Mouse (Mus musculus) CH12.LX (cell line): ENCODE measurements at regions not wholly inside any gene's neighbourhood (a gene's known extent, or its start where the extent isn't known, plus 50 kb on each side); places are given as distances from the start of the nearest gene placed in this dataset.

ENCODE experiments used
- DNase-seq: peaks from one replicate; pipeline ENCODE4 v3.0.0-alpha.2; 2013; ENCODE audit errors: extremely low read depth
- H3K27ac ChIP-seq: 2 replicates; pipeline ENCODE4 v1.5.1; 2012; ENCODE audit warnings: low read depth, mild to moderate bottlenecking, control low read depth, moderate library complexity; ENCODE audit not compliant: insufficient read depth
- H3K27me3 ChIP-seq: replicated peaks from 2 replicates; pipeline ENCODE3; 2012; ENCODE audit warnings: inconsistent platforms
- H3K36me3 ChIP-seq, 2 experiments: replicated peaks in 1 of 2; 2 replicates each; pipeline versions ENCODE3 to v1.6.1; 2012; ENCODE audit warnings: inconsistent platforms in 1 of 2, low read length in 1 of 2, mild to moderate bottlenecking in 1 of 2, mixed read lengths in 1 of 2, moderate library complexity in 1 of 2; ENCODE audit not compliant: control insufficient read depth in 1 of 2, insufficient read depth in 1 of 2
- H3K4me1 ChIP-seq, 2 experiments: 2 replicates each; pipeline ENCODE4 v1.6.1; 2012; ENCODE audit warnings: inconsistent platforms in 1 of 2, moderate library complexity in 1 of 2; ENCODE audit not compliant: insufficient read depth in 2 of 2, control insufficient read depth in 1 of 2
- H3K4me2 ChIP-seq: 2 replicates; pipeline ENCODE4 v1.6.1; 2012; ENCODE audit warnings: low read depth, mild to moderate bottlenecking, control low read depth; ENCODE audit not compliant: poor library complexity, insufficient read depth, severe bottlenecking
- H3K4me3 ChIP-seq, 3 experiments: fragments of 150-350 bp in 1 of 3; sonication (generic) in 1 of 3; replicated peaks in 1 of 3; 2 replicates each; pipeline versions ENCODE3 to v1.5.1; 2011 to 2012; ENCODE audit warnings: low read depth in 2 of 3, low read length in 2 of 3, mild to moderate bottlenecking in 2 of 3, moderate library complexity in 2 of 3, control low read depth in 1 of 3, improper control_type of control experiment in 1 of 3, inconsistent platforms in 1 of 3, mixed read lengths in 1 of 3; ENCODE audit not compliant: poor library complexity in 1 of 3
- H3K79me2 ChIP-seq: replicated peaks from 2 replicates; pipeline ENCODE4 v1.6.1; 2012; ENCODE audit warnings: mild to moderate bottlenecking, moderate library complexity; ENCODE audit not compliant: control insufficient read depth, poor library complexity, insufficient read depth, severe bottlenecking; ENCODE audit errors: extremely low read depth
- H3K9ac ChIP-seq: 2 replicates; pipeline ENCODE4 v1.6.1; 2012; ENCODE audit warnings: low read depth, mild to moderate bottlenecking, control low read depth, moderate library complexity; ENCODE audit not compliant: insufficient read depth
- H3K9me3 ChIP-seq: replicated peaks from 2 replicates; pipeline ENCODE3; 2012; ENCODE audit warnings: low read length, inconsistent platforms, mixed read lengths
- BHLHE40 ChIP-seq: IDR thresholded peaks from 2 replicates; pipeline ENCODE4 v1.6.1; 2011; ENCODE audit warnings: mild to moderate bottlenecking, low read depth, low read length, improper control_type of control experiment
- CHD1 ChIP-seq: IDR thresholded peaks from 2 replicates; pipeline ENCODE4 v1.6.1; 2012; ENCODE audit warnings: low read depth, low read length, improper control_type of control experiment, inconsistent platforms
- EP300 ChIP-seq: IDR thresholded peaks from 2 replicates; pipeline ENCODE4 v1.6.1; 2011; ENCODE audit warnings: low read length, improper control_type of control experiment
- ETS1 ChIP-seq: conservative IDR thresholded peaks from 2 replicates; pipeline ENCODE4 v1.6.1; 2012; ENCODE audit warnings: low read depth, mild to moderate bottlenecking, inconsistent platforms, low read length, improper control_type of control experiment, moderate library complexity
- HCFC1 ChIP-seq: IDR thresholded peaks from 2 replicates; pipeline ENCODE4 v1.6.1; 2012; ENCODE audit warnings: low read depth, mild to moderate bottlenecking, inconsistent platforms, low read length, improper control_type of control experiment
- IRF4 ChIP-seq: IDR thresholded peaks from 2 replicates; pipeline ENCODE4 v1.6.1; 2014; ENCODE audit warnings: low read depth, mild to moderate bottlenecking, inconsistent platforms, low read length, improper control_type of control experiment
- JUND ChIP-seq: conservative IDR thresholded peaks from 2 replicates; pipeline ENCODE4 v1.6.1; 2011; ENCODE audit warnings: low read depth, low read length, improper control_type of control experiment
- KAT2A ChIP-seq: IDR thresholded peaks from 2 replicates; pipeline ENCODE4 v1.6.1; 2012; ENCODE audit warnings: low read length, improper control_type of control experiment, inconsistent platforms; ENCODE audit not compliant: insufficient replicate concordance
- MAZ ChIP-seq: IDR thresholded peaks from 2 replicates; pipeline ENCODE4 v1.6.1; 2012; ENCODE audit warnings: low read depth, mild to moderate bottlenecking, inconsistent platforms, low read length, improper control_type of control experiment, moderate library complexity
- MXI1 ChIP-seq: IDR thresholded peaks from 2 replicates; pipeline ENCODE4 v1.6.1; 2011; ENCODE audit warnings: mild to moderate bottlenecking, low read depth, low read length, improper control_type of control experiment
- POLR2AphosphoS2 ChIP-seq: IDR thresholded peaks from 2 replicates; pipeline ENCODE4 v1.6.1; 2011; ENCODE audit warnings: low read depth, low read length, improper control_type of control experiment
- SIN3A ChIP-seq: IDR thresholded peaks from 2 replicates; pipeline ENCODE4 v1.6.1; 2012; ENCODE audit warnings: low read length, improper control_type of control experiment, inconsistent platforms
- SMC3 ChIP-seq: IDR thresholded peaks from 2 replicates; pipeline ENCODE4 v1.6.1; 2011; ENCODE audit warnings: low read depth, low read length, improper control_type of control experiment
- TCF12 ChIP-seq: IDR thresholded peaks from 2 replicates; pipeline ENCODE4 v1.6.1; 2014; ENCODE audit warnings: low read depth, mild to moderate bottlenecking, inconsistent platforms, low read length, improper control_type of control experiment
- UBTF ChIP-seq: IDR thresholded peaks from 2 replicates; pipeline ENCODE4 v1.6.1; 2012; ENCODE audit warnings: low read depth, mild to moderate bottlenecking, inconsistent platforms, low read length, improper control_type of control experiment, moderate library complexity
- USF1 ChIP-seq: IDR thresholded peaks from 2 replicates; pipeline ENCODE4 v1.6.1; 2014; ENCODE audit warnings: low read depth, mild to moderate bottlenecking, inconsistent platforms, low read length, improper control_type of control experiment
- USF2 ChIP-seq: conservative IDR thresholded peaks from 2 replicates; pipeline ENCODE4 v1.6.1; 2011; ENCODE audit warnings: low read depth, low read length, improper control_type of control experiment
- ZC3H11A ChIP-seq: IDR thresholded peaks from 2 replicates; pipeline ENCODE4 v1.6.1; 2012; ENCODE audit warnings: low read depth, mild to moderate bottlenecking, inconsistent platforms, low read length, improper control_type of control experiment
- ZMIZ1 ChIP-seq: IDR thresholded peaks from 2 replicates; pipeline ENCODE4 v1.6.1; 2012; ENCODE audit warnings: low read depth, mild to moderate bottlenecking, inconsistent platforms, low read length, improper control_type of control experiment
- ZNF384 ChIP-seq: IDR thresholded peaks from 2 replicates; pipeline ENCODE4 v1.6.1; 2012; ENCODE audit warnings: low read depth, low read length, improper control_type of control experiment, inconsistent platforms
- dilution Hi-C: fragments of 300-500 bp; cut with MboI; formaldehyde crosslinking; loops from 2 replicates; pipeline ENCODE4 v1.14.3; 2020; ENCODE audit warnings: low sequenced_read_pairs; ENCODE audit not compliant: extremely low pct_unique_long_range_greater_than_20kb, extremely low pct_ligation_motif_present
- in situ Hi-C: fragments of 300-500 bp; cut with MboI; formaldehyde crosslinking; loops from 3 replicates; pipeline ENCODE4 v1.14.3; 2019; ENCODE audit warnings: low sequenced_read_pairs, low pct_ligation_motif_present, low pct_unique_long_range_greater_than_20kb, mixed read lengths

GRCm38 (mm10) chr3:157804307-157804706, 120.6 kb downstream of the Cth start:
- DNase-seq: no peak
- TF ChIP-seq USF1 (no peak), SIN3A (no peak), HCFC1 (no peak), ZC3H11A (no peak), UBTF (no peak), JUND (no peak), IRF4 (no peak), MXI1 (no peak), KAT2A (no peak), ZNF384 (no peak), MAZ (no peak), POLR2AphosphoS2 (no peak), ZMIZ1 (no peak)
- Histone ChIP-seq H3K36me3 (no peaks in the 10 kb centered on the region), H3K4me3 (no peak overlapping the region), H3K4me2 (no peak overlapping the region), H3K4me1 (peaks cover 0 to 24% of the 10 kb centered on the region in 2 experiments; a peak in 2 of 4 replicates), H3K27ac (no peak overlapping the region), H3K9ac (no peak overlapping the region), H3K9me3 (no peaks in the 10 kb centered on the region), H3K27me3 (no peaks in the 10 kb centered on the region), H3K79me2 (no peaks in the 10 kb centered on the region)
- in situ Hi-C loops: no loop called here
- dilution Hi-C loops: no loop called here

GRCm38 (mm10) chr3:157803356-157803755, 121.5 kb downstream of the Cth start:
- no peak for TF ChIP-seq JUND
- no peak for TF ChIP-seq USF2
- no peak for TF ChIP-seq MAZ
- TF ChIP-seq POLR2AphosphoS2: no peak
- no peak for TF ChIP-seq SMC3
- TF ChIP-seq ZC3H11A: no peak
- TF ChIP-seq TCF12: 0 out of 2 replicates have a peak, but pooled peaks have one; percentile 28
- TF ChIP-seq IRF4: no peak
- TF ChIP-seq BHLHE40: peak; percentile 23; the same call in 1 of the 2 replicates
- no peak for TF ChIP-seq CHD1
- TF ChIP-seq EP300: peak; percentile 59
- TF ChIP-seq ETS1: peak; percentile 62; the same call in 1 of the 2 replicates
- Histone ChIP-seq H3K9me3 (no peaks in the 10 kb centered on the region), H3K9ac (no peak overlapping the region), H3K79me2 (no peaks in the 10 kb centered on the region), H3K36me3 (no peaks in the 10 kb centered on the region), H3K4me2 (no peak overlapping the region), H3K27ac (no peak overlapping the region), H3K4me1 (peaks cover 0 to 27% of the 10 kb centered on the region in 2 experiments; a peak in 2 of 4 replicates), H3K4me3 (no peak overlapping the region), H3K27me3 (no peaks in the 10 kb centered on the region)
- dilution Hi-C loops (no loop called here), in situ Hi-C loops (no loop called here)
- DNase-seq: peak; percentile 56
